Mouse (Mus musculus) lung, postnatal 36 days (tissue): ENCODE measurements around the gene Sectm1a.
"Not testable (repeated sequence)": the region's sequence is repeated elsewhere in the genome, so short reads cannot be mapped to it uniquely, and the experiment has no call there.

Experiments used
- DNase-seq: peaks from one replicate; pipeline ENCODE4 v3.0.0; 2022; ENCODE audit warnings: mixed read lengths

The Sectm1a gene

GRCm38 (mm10) chr11:121081120-121081519 lies at the start of gene Sectm1a:
TSS of gene Sectm1a (minus strand) at chr11:121081220.
- DNase-seq = no peak

GRCm38 (mm10) chr11:121129616-121130015 lies 48.6 kb upstream of the Sectm1a start:
- DNase-seq = peak; percentile 14

GRCm38 (mm10) chr11:121127441-121127840 lies 46.4 kb upstream of the Sectm1a start:
- no peak for DNase-seq

- DNase-seq = peak; percentile 51
Measured at GRCm38 (mm10) chr11:121126395-121126794, 45.4 kb upstream of the Sectm1a start.

GRCm38 (mm10) chr11:121125522-121126172 lies 44.6 kb upstream of the Sectm1a start:
- DNase-seq = no peak

GRCm38 (mm10) chr11:121123438-121123837 lies 42.4 kb upstream of the Sectm1a start:
- no peak for DNase-seq

GRCm38 (mm10) chr11:121122024-121122670 lies 41.1 kb upstream of the Sectm1a start:
- peak; percentile 13 for DNase-seq

- DNase-seq = no peak
Measured at GRCm38 (mm10) chr11:121121151-121121550, 40.1 kb upstream of the Sectm1a start.

- DNase-seq = no peak
Measured at GRCm38 (mm10) chr11:121118577-121118976, 37.6 kb upstream of the Sectm1a start, which contains the start of gene Tex19.2. TSS of gene Tex19.2 (minus strand) at chr11:121118677.

- no peak for DNase-seq
Measured at GRCm38 (mm10) chr11:121118106-121118505, 37.1 kb upstream of the Sectm1a start.

- DNase-seq = no peak
Measured at GRCm38 (mm10) chr11:121112091-121112775, 31.2 kb upstream of the Sectm1a start.

GRCm38 (mm10) chr11:121111601-121112000 lies 30.6 kb upstream of the Sectm1a start:
- no peak for DNase-seq

GRCm38 (mm10) chr11:121111051-121111450 lies 30.0 kb upstream of the Sectm1a start:
- no peak for DNase-seq

GRCm38 (mm10) chr11:121109986-121110385 lies 29.0 kb upstream of the Sectm1a start:
- peak; percentile 65 for DNase-seq

- peak; percentile 36 for DNase-seq
Measured at GRCm38 (mm10) chr11:121108061-121108460, 27.0 kb upstream of the Sectm1a start.

GRCm38 (mm10) chr11:121107242-121107641 lies 26.2 kb upstream of the Sectm1a start:
- DNase-seq = not testable (repeated sequence)

- DNase-seq = no peak
Measured at GRCm38 (mm10) chr11:121101124-121101805, 20.2 kb upstream of the Sectm1a start.

GRCm38 (mm10) chr11:121100692-121101091 lies 19.7 kb upstream of the Sectm1a start:
- no peak for DNase-seq

- DNase-seq = no peak
Measured at GRCm38 (mm10) chr11:121099762-121100161, 18.7 kb upstream of the Sectm1a start.

- peak; percentile 18 for DNase-seq
Measured at GRCm38 (mm10) chr11:121092606-121093585, 11.9 kb upstream of the Sectm1a start.

- DNase-seq = peak; percentile 34
Measured at GRCm38 (mm10) chr11:121090943-121091342, 9.9 kb upstream of the Sectm1a start.
